Mouse (Mus musculus) small intestine, adult 2 months (tissue): ENCODE measurements around the gene Marco.

Experiments
- CTCF ChIP-seq: fragments of 200-500 bp; IDR thresholded peaks from 2 replicates; pipeline ENCODE4 v1.5.1; 2012; ENCODE audit warnings: low read depth, mild to moderate bottlenecking, control low read depth, inconsistent platforms, low read length, moderate library complexity, mixed read lengths; ENCODE audit not compliant: insufficient replicate concordance, insufficient read length; ENCODE audit errors: extremely low read depth
- POLR2A ChIP-seq: fragments of 200-500 bp; IDR thresholded peaks from 2 replicates; pipeline ENCODE4 v1.6.1; 2012; ENCODE audit warnings: low read depth, mild to moderate bottlenecking, control low read depth, inconsistent platforms, low read length, moderate library complexity

- TF ChIP-seq POLR2A, result no peak
- no peak for TF ChIP-seq CTCF
Measured at GRCm38 (mm10) chr1:120441587-120441986, 63.2 kb downstream of the Marco start.
